Mouse (Mus musculus) embryo, embryonic 10 days (tissue): ENCODE measurements around the gene Aicda.

Experiments
- DNase-seq: peaks from one replicate; pipeline ENCODE4 v3.0.0-alpha.2; 2015; ENCODE audit warnings: low spot score

Gene Aicda

DNA sequence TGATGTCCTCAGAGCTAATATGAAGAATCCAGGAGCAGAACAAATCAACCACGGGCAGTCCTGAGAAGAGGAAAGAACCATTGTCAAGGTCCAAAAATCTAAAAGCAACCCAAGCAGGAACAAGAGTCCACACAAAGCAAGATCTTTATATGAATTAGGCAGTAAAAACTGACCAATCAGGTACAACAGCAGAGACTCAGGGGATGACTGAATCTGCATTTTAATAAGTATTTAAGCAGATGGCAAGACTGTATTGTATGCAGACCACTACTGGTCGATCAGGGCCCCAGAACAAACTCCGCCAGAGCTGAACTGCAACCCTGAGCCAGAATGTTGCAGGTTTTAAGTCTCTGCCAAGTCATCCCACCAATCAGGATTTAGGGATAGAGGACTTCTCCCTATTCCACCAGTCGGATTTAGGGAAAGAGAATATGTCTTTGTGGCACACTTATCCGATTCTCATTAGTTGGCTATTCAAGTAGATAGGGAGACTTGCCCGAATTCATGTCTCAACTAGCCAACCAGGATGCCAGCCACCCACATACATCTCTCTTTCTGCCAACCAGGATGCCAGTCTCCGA, 46.6 kb downstream of the Aicda start:
- no peak for DNase-seq

DNA sequence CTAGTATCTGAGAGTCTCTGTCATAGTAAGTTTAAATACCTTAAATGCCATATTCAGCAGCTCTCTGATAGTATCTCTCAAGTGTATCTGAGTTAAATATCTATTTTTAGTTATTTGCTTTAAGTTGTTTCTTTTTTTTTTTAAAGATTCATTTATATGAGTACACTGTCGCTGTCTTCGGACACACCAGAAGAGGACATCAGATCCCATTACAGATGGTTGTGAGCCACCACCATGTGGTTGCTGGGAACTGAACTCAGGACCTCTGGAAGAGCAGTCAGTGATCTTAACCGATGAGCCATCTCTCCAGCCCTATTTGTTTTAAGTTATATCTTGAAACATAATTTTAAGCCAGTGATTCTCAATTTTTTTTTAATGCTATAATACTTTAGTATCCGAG, 47.4 kb downstream of the Aicda start:
- no peak for DNase-seq

DNA sequence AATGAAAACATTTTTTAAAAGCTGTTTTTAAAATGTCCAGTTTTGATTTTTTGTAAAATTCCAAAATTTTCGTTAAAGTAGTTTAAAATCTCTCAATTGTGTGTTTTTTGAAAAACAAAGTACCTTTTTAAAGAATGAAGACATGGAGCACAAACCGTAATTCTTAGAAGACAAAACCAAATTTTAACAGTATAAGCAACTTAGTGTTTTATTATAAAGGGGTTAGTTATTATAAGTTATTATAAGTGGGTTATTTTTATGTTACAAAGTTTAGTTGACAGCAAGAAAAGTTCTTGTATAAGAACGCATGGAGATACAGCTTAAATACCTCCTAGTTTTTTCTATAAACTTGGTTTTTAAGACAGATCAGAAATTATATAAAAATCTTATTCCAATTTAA, 48.0 kb downstream of the Aicda start:
- DNase-seq = no peak

DNA sequence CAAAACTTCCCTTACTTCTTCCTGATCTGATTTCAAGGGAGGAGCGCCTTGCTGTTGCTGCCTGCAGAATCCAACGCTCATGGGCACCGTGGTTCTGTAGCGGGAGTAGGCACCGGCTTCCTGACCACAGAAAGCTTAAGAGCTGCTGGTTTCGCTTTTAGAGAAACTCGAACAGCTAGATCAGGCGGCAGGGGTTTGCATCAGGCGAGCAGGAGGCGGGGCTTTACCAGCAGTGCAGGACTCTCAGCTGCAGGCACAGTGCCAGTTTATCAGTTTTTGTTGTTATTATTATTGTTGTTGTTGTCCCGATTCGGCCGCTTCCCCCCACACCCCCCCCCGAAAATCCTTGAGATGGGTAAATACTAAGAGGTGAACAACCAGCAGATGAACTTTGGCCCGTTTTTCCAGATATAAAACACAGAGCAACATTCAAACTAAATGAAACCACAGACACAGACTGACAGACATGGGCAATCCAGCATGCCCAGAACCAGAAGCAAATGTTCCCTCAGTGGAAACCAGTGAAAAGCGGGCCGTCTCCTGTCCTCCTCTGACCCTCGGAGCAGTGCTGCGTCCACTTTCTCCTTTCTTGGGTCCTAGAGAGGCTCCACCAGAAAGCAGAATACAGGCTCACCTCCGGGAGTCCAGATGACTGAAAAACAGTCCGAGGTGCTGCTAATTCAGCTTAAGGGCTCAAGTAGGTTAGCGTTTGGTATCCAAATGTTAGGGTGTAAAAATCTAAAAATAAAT, 48.8 kb downstream of the Aicda start, which contains the start of gene Apobec1:
Apobec1 (minus strand) TSS at position 203 of the 750 bp plus-strand sequence.
- peak; percentile 80 for DNase-seq

DNA sequence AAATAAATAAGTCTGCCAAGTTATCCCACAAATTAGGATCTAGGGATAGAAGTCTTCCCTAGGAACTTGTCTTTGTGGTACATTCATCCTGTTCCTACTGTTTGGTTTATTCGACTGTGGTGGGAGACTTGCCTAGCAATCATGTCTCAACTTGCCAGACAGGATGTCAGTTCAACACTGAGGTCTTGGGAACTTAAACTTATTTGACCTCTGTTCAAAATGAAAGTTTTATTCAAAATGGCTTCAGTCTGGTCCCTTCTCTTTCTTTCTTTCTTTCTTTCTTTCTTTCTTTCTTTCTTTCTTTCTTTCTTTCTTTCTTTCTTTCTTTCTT, 49.4 kb downstream of the Aicda start:
- DNase-seq = no peak

DNA sequence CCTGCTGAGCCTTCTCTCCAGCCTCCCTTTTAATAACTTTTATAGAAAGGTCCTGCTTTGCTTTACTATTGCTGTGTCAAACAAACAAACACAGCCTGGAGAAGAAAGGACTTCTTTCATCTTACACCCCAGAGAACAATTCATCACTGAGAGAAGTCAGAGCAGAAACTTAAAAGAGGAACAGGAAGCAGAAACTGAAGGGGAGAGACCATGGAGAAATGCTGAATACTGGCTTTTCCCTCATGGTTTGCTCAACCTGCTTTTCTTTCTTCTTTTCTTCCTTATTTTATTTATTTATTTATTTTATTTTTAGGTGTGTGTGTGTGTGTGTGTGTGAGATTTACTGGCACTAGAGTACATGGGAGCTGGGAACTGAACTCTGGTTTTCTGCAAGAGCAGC, 50.7 kb downstream of the Aicda start:
- DNase-seq = no peak

DNA sequence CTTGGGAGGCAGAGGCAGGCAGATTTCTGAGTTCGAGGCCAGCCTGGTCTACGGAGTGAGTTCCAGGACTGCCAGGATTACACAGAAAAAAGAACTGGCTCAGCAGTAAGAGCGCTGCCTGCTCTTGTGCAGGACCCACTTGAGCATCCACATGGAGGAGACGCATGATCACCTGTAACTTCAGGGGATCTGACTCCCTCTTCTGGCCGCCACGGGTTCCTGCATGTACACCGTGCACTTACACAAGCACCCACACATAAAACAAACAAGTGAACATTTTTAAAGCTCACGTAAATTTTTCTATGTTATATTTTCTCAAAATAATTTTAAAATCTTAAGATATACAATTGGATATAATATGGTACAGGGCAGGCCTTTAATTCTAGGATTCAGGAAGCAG, 51.9 kb downstream of the Aicda start:
- DNase-seq = no peak

DNA sequence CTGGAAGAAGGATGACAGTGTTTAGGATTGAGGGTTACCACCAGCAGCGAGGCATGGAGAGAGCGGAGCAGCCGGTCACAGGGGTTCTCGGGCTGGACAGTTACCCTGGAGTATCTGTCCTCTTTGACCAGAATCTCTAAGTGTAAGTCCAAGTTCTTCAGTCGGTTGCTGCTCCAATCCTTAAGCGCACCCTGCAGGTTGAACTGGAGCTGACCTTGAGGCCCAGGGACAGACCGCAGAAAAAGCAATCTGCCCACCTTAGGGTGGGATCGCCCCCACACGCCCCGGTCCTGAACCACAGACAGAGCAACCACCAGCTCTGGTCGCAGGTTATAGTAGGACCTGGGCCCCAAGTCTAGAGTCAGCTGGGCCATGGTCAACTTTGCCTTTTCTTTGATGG, 53.1 kb downstream of the Aicda start:
- no peak for DNase-seq

DNA sequence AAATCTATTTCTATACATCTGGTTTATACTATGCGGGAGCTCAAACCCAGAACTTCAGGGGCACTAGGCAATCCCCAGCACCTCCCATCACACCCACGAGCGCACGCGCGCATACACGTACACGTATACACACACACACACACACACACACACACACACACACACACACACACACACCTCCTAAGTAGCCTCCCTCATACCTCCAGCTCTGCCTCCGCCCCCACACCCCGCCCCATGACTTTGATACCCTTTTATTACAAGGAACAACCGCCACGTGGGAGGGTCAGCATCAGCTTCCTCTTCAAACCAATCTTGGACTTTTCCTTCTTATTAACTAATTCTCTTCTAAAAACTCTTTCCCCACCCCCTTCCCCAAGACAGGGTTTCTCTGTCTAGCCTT, 54.1 kb downstream of the Aicda start:
- no peak for DNase-seq

DNA sequence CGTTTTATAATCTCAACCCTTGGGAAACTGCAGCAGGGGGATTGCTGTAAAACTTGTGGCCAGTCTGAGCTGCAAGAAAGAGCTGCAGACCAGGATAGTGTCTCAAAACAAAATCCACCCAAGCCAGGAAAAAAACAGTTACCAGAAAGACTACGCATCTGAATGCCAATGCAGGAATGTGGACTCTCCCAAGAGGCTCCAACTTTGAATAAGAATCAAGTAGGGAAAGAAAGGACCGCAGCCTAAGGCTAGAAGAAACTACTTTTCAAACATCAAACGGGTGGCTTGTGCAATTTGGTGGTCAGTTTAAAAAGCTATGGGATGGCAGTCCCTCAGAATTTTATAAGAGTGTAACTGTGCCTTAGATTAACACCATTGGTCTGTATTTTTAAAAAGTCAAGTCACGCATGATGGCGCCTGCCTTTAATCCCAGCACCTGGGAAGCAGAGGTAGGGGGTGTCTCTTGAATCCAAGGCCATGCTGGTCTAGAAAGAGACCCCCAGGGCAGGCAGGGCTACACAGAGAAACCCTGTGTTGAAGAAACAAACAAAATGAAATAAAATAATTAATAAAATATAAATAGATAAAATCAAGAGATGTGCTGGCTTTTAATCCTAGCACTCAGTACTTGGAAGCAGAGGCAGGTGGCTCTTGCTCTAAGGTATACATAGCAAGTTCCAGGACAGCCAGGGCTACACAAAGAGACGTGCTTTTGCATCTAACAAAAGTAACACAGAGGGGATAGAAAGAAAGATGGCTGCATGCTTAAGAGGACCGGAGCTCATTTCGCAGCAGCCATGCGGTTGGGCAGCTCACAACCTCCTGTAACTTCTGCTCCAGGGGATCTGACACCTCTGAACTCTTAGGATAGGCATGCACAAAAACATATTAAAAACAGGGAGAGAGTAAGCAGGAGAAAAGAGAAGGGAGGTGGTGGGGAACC, 55.1 kb downstream of the Aicda start:
- DNase-seq = no peak

DNA sequence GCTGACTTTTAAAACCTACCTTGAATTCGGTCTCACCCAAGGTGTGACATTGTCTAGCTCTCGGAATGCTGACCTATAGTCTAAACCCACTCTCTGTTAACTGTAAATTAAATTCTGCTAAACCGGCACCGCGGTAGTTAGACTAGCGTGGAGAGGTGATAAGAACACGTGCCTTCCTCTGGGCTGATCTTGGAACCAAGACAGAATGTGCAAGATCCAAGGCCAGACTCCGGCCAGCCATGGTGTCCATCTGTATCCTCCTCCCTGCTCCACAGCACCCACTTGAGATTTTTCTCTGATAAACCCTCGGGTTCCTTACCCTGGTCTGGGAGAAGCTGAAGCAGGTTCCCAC, 55.8 kb downstream of the Aicda start:
- DNase-seq = no peak

DNA sequence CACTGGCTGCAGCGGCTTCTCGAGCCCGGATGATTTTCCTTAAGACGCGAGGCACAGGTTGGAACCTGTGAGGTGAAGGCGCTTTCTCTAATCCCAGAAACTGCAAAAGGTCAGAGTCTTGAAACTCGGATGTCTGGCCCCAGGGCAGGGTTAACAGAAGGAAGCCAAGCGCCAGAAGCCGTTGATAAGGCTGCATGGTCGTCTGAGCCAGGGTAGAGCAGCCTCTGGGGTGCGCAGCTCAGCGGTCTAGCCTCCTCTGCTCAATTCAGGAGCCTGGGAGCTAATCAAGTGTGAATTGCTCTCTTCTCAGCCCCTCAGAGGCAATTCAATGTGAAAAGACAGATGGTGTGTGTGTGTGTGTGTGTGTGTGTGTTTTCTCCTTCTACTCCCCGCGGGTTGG, 56.2 kb downstream of the Aicda start, which contains the start of gene Gdf3:
Gdf3 (minus strand) TSS at position 317 of the 400 bp plus-strand sequence.
- no peak for DNase-seq

DNA sequence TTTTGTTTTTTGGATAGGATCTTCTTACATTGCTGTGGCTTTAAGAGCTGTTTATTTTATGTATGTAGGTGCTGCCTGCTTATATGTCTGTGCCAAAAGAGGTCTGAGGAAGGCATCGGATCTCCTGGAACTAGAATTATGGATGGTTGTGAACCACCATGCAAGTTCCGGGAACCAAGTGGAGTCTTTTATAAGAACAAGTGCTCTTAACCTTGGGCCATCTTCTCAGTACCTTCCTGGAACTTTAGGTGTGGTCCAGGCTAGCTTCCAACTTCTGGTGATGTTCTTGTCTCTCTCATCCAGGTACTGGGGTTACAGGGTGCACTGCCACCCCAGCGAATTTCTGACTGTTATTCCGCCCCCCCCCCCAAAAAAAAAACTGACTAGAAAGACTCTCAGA, 58.8 kb downstream of the Aicda start:
- DNase-seq = no peak
